Mouse (Mus musculus) liver, postnatal 0 days (tissue): ENCODE measurements around the gene Lrrc9.

ENCODE experiments used
- CTCF ChIP-seq: sonication (generic); IDR thresholded peaks from 2 replicates; pipeline ENCODE4 v1.5.1; 2016; ENCODE audit warnings: antibody characterized with exemption, low read depth
- EP300 ChIP-seq: IDR thresholded peaks from 2 replicates; pipeline ENCODE4 v1.6.1; 2016; ENCODE audit warnings: antibody characterized with exemption, low read depth, mild to moderate bottlenecking

- TF ChIP-seq CTCF (no peak), EP300 (no peak)
These were observed 78.2 kb downstream of the Lrrc9 start for GRCm38 (mm10) chr12:72519855-72520254.
